8 mouse cellular contexts compared by ENCODE assay signal in genomic region chr4:45514406-45514805, GRCm38 (mm10). TPM values are rescaled to one million over a fixed set of nuclear protein-coding genes. Genes with fewer than 3 reads are reported as not detected.
DNase-seq lines count a peak whose midpoint lies in the region; ATAC-seq and TF ChIP-seq lines count a peak whose summit lies in the region.

No protein-coding gene starts in this region.

- no peaks in the 10 kb centered on the region for H3K36me3 ChIP-seq in heart, embryonic 12.5 days
- no peaks in the 10 kb centered on the region for H3K36me3 ChIP-seq in hindbrain, embryonic 13.5 days
- H3K36me3 ChIP-seq in liver, postnatal 0 days (replicated peaks; ENCODE audit: insufficient read depth, low read length) = no peaks in the 10 kb centered on the region

- no peak for TF ChIP-seq CTCF in liver, postnatal 0 days (IDR thresholded peaks at IDR 0.05; ENCODE audit: low read depth)

- peak overlapping the region; percentile 55 for H3K4me2 ChIP-seq in heart, embryonic 12.5 days
- H3K4me2 ChIP-seq in hindbrain, embryonic 13.5 days = peak overlapping the region; percentile 32; the same call in 1 of the 2 replicates
- 0 out of 2 replicates have a peak overlapping the region, but pooled peaks have one; percentile 40 for H3K4me2 ChIP-seq in liver, postnatal 0 days (ENCODE audit: low read depth, low read length)

- H3K9me3 ChIP-seq in heart, embryonic 12.5 days (replicated peaks) = no peaks in the 10 kb centered on the region
- H3K9me3 ChIP-seq in hindbrain, embryonic 13.5 days = no peaks in the 10 kb centered on the region
- H3K9me3 ChIP-seq in liver, postnatal 0 days (ENCODE audit: low read length) = no peaks in the 10 kb centered on the region

- TF ChIP-seq EP300 in liver, postnatal 0 days (IDR thresholded peaks at IDR 0.05; ENCODE audit: low read depth) = no peak

- H3K27ac ChIP-seq in heart, embryonic 12.5 days (ENCODE audit: poor library complexity, severe bottlenecking) = peak overlapping the region; percentile 79
- H3K27ac ChIP-seq in brown adipose tissue, adult 24 weeks (replicated peaks; ENCODE audit: low read depth, low read length) = peak overlapping the region; percentile 76
- 0 out of 2 replicates have a peak overlapping the region, but pooled peaks have one; percentile 49 for H3K27ac ChIP-seq in hindbrain, embryonic 13.5 days
- peak overlapping the region; percentile 85 for H3K27ac ChIP-seq in liver, postnatal 0 days (ENCODE audit: low read depth)

- 15% methylated on average over 7 of the region's 7 CpGs for WGBS in heart, embryonic 12.5 days
- 6% methylated on average over 7 of the region's 7 CpGs for WGBS in hindbrain, embryonic 13.5 days
- 29% methylated on average over 7 of the region's 7 CpGs for WGBS in liver, postnatal 0 days (ENCODE audit: insufficient replicate concordance)

- H3K9ac ChIP-seq in heart, embryonic 12.5 days = peak overlapping the region; percentile 40; the same call in 1 of the 2 replicates
- H3K9ac ChIP-seq in hindbrain, embryonic 13.5 days = peak overlapping the region; percentile 64; the same call in 1 of the 2 replicates
- peak overlapping the region; percentile 34; the same call in 1 of the 2 replicates for H3K9ac ChIP-seq in liver, postnatal 0 days (replicated peaks)

- no peak overlapping the region for H3K4me3 ChIP-seq in heart, embryonic 12.5 days
- no peak overlapping the region for H3K4me3 ChIP-seq in brown adipose tissue, adult 24 weeks (ENCODE audit: insufficient read depth, low read depth, low read length)
- H3K4me3 ChIP-seq in hindbrain, embryonic 13.5 days = no peak overlapping the region
- no peak overlapping the region for H3K4me3 ChIP-seq in liver, postnatal 0 days (ENCODE audit: low read depth, low read length)

- no peak for DNase-seq in heart, postnatal 4 days
- DNase-seq in liver, postnatal 0 days = no peak
- DNase-seq in natural killer cell, adult 2 months (ENCODE audit: low spot score in 2 of 2) = no peak
- no peak for DNase-seq in urinary bladder, postnatal 10 days (ENCODE audit: low spot score)
- no peak for DNase-seq in embryo, embryonic 11 days

- peak; percentile 8; the same call in 1 of the 2 replicates for ATAC-seq in heart, embryonic 12.5 days (ENCODE audit: insufficient number of reproducible peaks, low FRiP score)
- no peak for ATAC-seq in hindbrain, embryonic 13.5 days (ENCODE audit: low FRiP score)
- ATAC-seq in liver, postnatal 0 days = no peak

- H3K27me3 ChIP-seq in heart, embryonic 12.5 days (replicated peaks) = no peaks in the 10 kb centered on the region
- peaks cover 21% of the 10 kb centered on the region; the same call in 1 of the 2 replicates for H3K27me3 ChIP-seq in hindbrain, embryonic 13.5 days
- H3K27me3 ChIP-seq in liver, postnatal 0 days (ENCODE audit: insufficient read depth, low read length) = no peaks in the 10 kb centered on the region

- peaks cover 91% of the 10 kb centered on the region for H3K4me1 ChIP-seq in heart, embryonic 12.5 days (replicated peaks)
- H3K4me1 ChIP-seq in brown adipose tissue, adult 24 weeks (ENCODE audit: control insufficient read depth, insufficient read depth, insufficient read length, low read length) = peaks cover 53% of the 10 kb centered on the region
- H3K4me1 ChIP-seq in hindbrain, embryonic 13.5 days (replicated peaks) = peaks cover 54% of the 10 kb centered on the region
- H3K4me1 ChIP-seq in liver, postnatal 0 days (ENCODE audit: insufficient read depth) = peaks cover 59% of the 10 kb centered on the region

RNA-seq across cellular contexts. Expression of gene Shb, which starts 17.9 kb away (rescaled TPM):
- 13.9 and 15.3 TPM in 2 replicates for polyA plus RNA-seq in heart, embryonic 12.5 days (2016; fragmentation: Nextera tagmentation; extraction: Ambion mirVana)
- total RNA-seq in heart, postnatal 4 days (2021) = 10 to 100 TPM; 69.3 to 70.9 TPM
- 17.1 and 23.1 TPM in 2 replicates for polyA plus RNA-seq in brown adipose tissue, adult 24 weeks (2012; ENCODE audit: insufficient read depth, insufficient read length, missing spikeins)
- polyA plus RNA-seq in hindbrain, embryonic 13.5 days (2015; fragmentation: Nextera tagmentation; extraction: Ambion mirVana) = 3.8 and 5.7 TPM in 2 replicates
- polyA plus RNA-seq in liver, postnatal 0 days (2015; fragmentation: Nextera tagmentation; extraction: Ambion mirVana) = 2.5 and 3.2 TPM in 2 replicates
